Mouse (Mus musculus): ENCODE measurements around the gene Apoa5. TPM values are rescaled to one million over a fixed set of nuclear protein-coding genes. Genes with fewer than 3 reads are reported as not detected.

The Apoa5 gene
- polyA plus RNA-seq, 1 experiment from 2014 or later = not detected

DNA sequence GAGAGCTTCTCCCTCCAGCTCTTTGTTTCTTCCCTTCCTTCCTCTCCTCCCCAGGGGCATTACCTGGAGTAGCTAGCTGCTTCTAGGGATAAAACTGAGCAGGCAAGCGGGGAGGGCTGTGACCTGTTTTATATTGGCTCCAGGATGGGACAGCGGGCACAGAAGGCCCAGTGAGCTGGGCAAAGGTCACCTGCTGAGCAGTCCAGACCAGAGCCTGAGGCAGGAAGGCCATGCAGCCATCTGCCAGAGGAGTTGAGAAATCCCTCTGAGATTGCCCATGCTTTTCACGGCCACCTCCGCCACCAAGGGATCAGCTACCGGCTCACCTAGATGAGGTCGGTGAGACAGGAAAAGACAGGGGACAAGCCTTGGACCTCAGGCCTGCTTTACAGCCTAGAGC, 33.2 kb upstream of the Apoa5 start:
- 91% methylated on average over 6 of the region's 6 CpGs for WGBS
- peaks cover 5% of the 10 kb centered on the region; the same call in 1 of the 2 replicates for H3K4me1 ChIP-seq (replicated peaks; ENCODE audit: control insufficient read depth, insufficient read depth, low read length)

DNA sequence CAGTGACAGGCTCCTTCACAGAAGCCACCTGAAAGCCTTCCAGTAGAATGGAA, 33.0 kb upstream of the Apoa5 start, which contains the start of gene Apoc3:
Gene Apoc3 (minus strand): TSS at position 41 of the 53 bp plus-strand sequence.
- Histone ChIP-seq H3K4me2 (ENCODE audit: low read length) (no peak within 1 kb of the TSS), H3K4me3 (replicated peaks; ENCODE audit: low read length) (no peak within 1 kb of the TSS), H3K27ac (ENCODE audit: low read length) (no peak within 1 kb of the TSS), H3K36me3 (ENCODE audit: control insufficient read depth, insufficient read depth) (no peaks in the 10 kb centered on the region), H3K9ac (replicated peaks; ENCODE audit: low read depth, low read length) (no peak within 1 kb of the TSS), H3K27me3 (replicated peaks; ENCODE audit: control insufficient read depth, insufficient read depth, low read length) (no peaks in the 10 kb centered on the region), H3K9me3 (ENCODE audit: control insufficient read depth, low read length) (no peaks in the 10 kb centered on the region), H3K4me1 (replicated peaks; ENCODE audit: control insufficient read depth, insufficient read depth, low read length) (peaks cover 3% of the 10 kb centered on the region; the same call in 1 of the 2 replicates)
- ATAC-seq = no peak

More for the DNA sequence above, 33.2 kb upstream of the Apoa5 start:
- Histone ChIP-seq H3K9ac (replicated peaks; ENCODE audit: low read depth, low read length) (no peak overlapping the region), H3K4me3 (replicated peaks; ENCODE audit: low read length) (no peak overlapping the region), H3K36me3 (ENCODE audit: control insufficient read depth, insufficient read depth) (no peaks in the 10 kb centered on the region), H3K27me3 (replicated peaks; ENCODE audit: control insufficient read depth, insufficient read depth, low read length) (no peaks in the 10 kb centered on the region), H3K4me2 (ENCODE audit: low read length) (no peak overlapping the region), H3K9me3 (ENCODE audit: control insufficient read depth, low read length) (no peaks in the 10 kb centered on the region), H3K27ac (ENCODE audit: low read length) (no peak overlapping the region)
- no peak for ATAC-seq

GRCm38 (mm10) chr9:46235649-46236048, 32.8 kb upstream of the Apoa5 start:
- H3K4me1 ChIP-seq (replicated peaks; ENCODE audit: control insufficient read depth, insufficient read depth, low read length) = peaks cover under 1% of the 10 kb centered on the region; the same call in 1 of the 2 replicates
- no peak overlapping the region for H3K4me3 ChIP-seq (replicated peaks; ENCODE audit: low read length)
- H3K4me2 ChIP-seq (ENCODE audit: low read length) = no peak overlapping the region
- ATAC-seq = no peak
- H3K36me3 ChIP-seq (ENCODE audit: control insufficient read depth, insufficient read depth) = no peaks in the 10 kb centered on the region
- no peak overlapping the region for H3K27ac ChIP-seq (ENCODE audit: low read length)
- no peaks in the 10 kb centered on the region for H3K27me3 ChIP-seq (replicated peaks; ENCODE audit: control insufficient read depth, insufficient read depth, low read length)
- no peak overlapping the region for H3K9ac ChIP-seq (replicated peaks; ENCODE audit: low read depth, low read length)
- 63% methylated on average over 4 of the region's 4 CpGs for WGBS
- H3K9me3 ChIP-seq (ENCODE audit: control insufficient read depth, low read length) = no peaks in the 10 kb centered on the region

GRCm38 (mm10) chr9:46238850-46239249, 29.6 kb upstream of the Apoa5 start:
- no peak for ATAC-seq
- Histone ChIP-seq H3K9me3 (ENCODE audit: control insufficient read depth, low read length) (no peaks in the 10 kb centered on the region), H3K9ac (replicated peaks; ENCODE audit: low read depth, low read length) (no peak overlapping the region), H3K27ac (ENCODE audit: low read length) (no peak overlapping the region), H3K4me1 (replicated peaks; ENCODE audit: control insufficient read depth, insufficient read depth, low read length) (no peaks in the 10 kb centered on the region), H3K4me2 (ENCODE audit: low read length) (no peak overlapping the region), H3K36me3 (ENCODE audit: control insufficient read depth, insufficient read depth) (no peaks in the 10 kb centered on the region), H3K27me3 (replicated peaks; ENCODE audit: control insufficient read depth, insufficient read depth, low read length) (no peaks in the 10 kb centered on the region), H3K4me3 (replicated peaks; ENCODE audit: low read length) (no peak overlapping the region)
- whole genome bisulfite sequencing = 89% methylated on average over 7 of the region's 7 CpGs

GRCm38 (mm10) chr9:46240526-46241153, 27.8 kb upstream of the Apoa5 start, which contains the start of gene Apoa4:
TSS of gene Apoa4 (plus strand) at chr9:46240696.
- H3K36me3 ChIP-seq (ENCODE audit: control insufficient read depth, insufficient read depth) = no peaks in the 10 kb centered on the region
- no peaks in the 10 kb centered on the region for H3K4me1 ChIP-seq (replicated peaks; ENCODE audit: control insufficient read depth, insufficient read depth, low read length)
- WGBS = 65% methylated on average over 7 of the region's 7 CpGs
- H3K27me3 ChIP-seq (replicated peaks; ENCODE audit: control insufficient read depth, insufficient read depth, low read length) = no peaks in the 10 kb centered on the region
- no peak for ATAC-seq
- H3K4me2 ChIP-seq (ENCODE audit: low read length) = no peak within 1 kb of the TSS
- H3K4me3 ChIP-seq (replicated peaks; ENCODE audit: low read length) = no peak within 1 kb of the TSS
- no peaks in the 10 kb centered on the region for H3K9me3 ChIP-seq (ENCODE audit: control insufficient read depth, low read length)
- H3K27ac ChIP-seq (ENCODE audit: low read length) = no peak within 1 kb of the TSS
- no peak within 1 kb of the TSS for H3K9ac ChIP-seq (replicated peaks; ENCODE audit: low read depth, low read length)

GRCm38 (mm10) chr9:46241818-46242217, 26.6 kb upstream of the Apoa5 start:
- no peak overlapping the region for H3K27ac ChIP-seq (ENCODE audit: low read length)
- no peaks in the 10 kb centered on the region for H3K9me3 ChIP-seq (ENCODE audit: control insufficient read depth, low read length)
- H3K36me3 ChIP-seq (ENCODE audit: control insufficient read depth, insufficient read depth) = no peaks in the 10 kb centered on the region
- no peaks in the 10 kb centered on the region for H3K27me3 ChIP-seq (replicated peaks; ENCODE audit: control insufficient read depth, insufficient read depth, low read length)
- no peak overlapping the region for H3K9ac ChIP-seq (replicated peaks; ENCODE audit: low read depth, low read length)
- ATAC-seq = no peak
- no peak overlapping the region for H3K4me2 ChIP-seq (ENCODE audit: low read length)
- no peak overlapping the region for H3K4me3 ChIP-seq (replicated peaks; ENCODE audit: low read length)
- WGBS = 83% methylated on average over 2 of the region's 2 CpGs
- H3K4me1 ChIP-seq (replicated peaks; ENCODE audit: control insufficient read depth, insufficient read depth, low read length) = no peaks in the 10 kb centered on the region

GRCm38 (mm10) chr9:46243122-46243521, 25.3 kb upstream of the Apoa5 start:
- Histone ChIP-seq H3K27me3 (replicated peaks; ENCODE audit: control insufficient read depth, insufficient read depth, low read length) (no peaks in the 10 kb centered on the region), H3K4me1 (replicated peaks; ENCODE audit: control insufficient read depth, insufficient read depth, low read length) (no peaks in the 10 kb centered on the region), H3K4me3 (replicated peaks; ENCODE audit: low read length) (no peak overlapping the region), H3K9ac (replicated peaks; ENCODE audit: low read depth, low read length) (no peak overlapping the region), H3K36me3 (ENCODE audit: control insufficient read depth, insufficient read depth) (no peaks in the 10 kb centered on the region), H3K27ac (ENCODE audit: low read length) (no peak overlapping the region), H3K9me3 (ENCODE audit: control insufficient read depth, low read length) (no peaks in the 10 kb centered on the region), H3K4me2 (ENCODE audit: low read length) (no peak overlapping the region)
- no peak for ATAC-seq
- WGBS = 70% methylated on average over 4 of the region's 4 CpGs

- Histone ChIP-seq H3K27me3 (replicated peaks; ENCODE audit: control insufficient read depth, insufficient read depth, low read length) (no peaks in the 10 kb centered on the region), H3K9ac (replicated peaks; ENCODE audit: low read depth, low read length) (no peak overlapping the region), H3K4me1 (replicated peaks; ENCODE audit: control insufficient read depth, insufficient read depth, low read length) (no peaks in the 10 kb centered on the region), H3K4me2 (ENCODE audit: low read length) (no peak overlapping the region), H3K27ac (ENCODE audit: low read length) (no peak overlapping the region), H3K36me3 (ENCODE audit: control insufficient read depth, insufficient read depth) (no peaks in the 10 kb centered on the region), H3K9me3 (ENCODE audit: control insufficient read depth, low read length) (no peaks in the 10 kb centered on the region), H3K4me3 (replicated peaks; ENCODE audit: low read length) (no peak overlapping the region)
- no peak for ATAC-seq
- WGBS = 38% methylated on average over 8 of the region's 8 CpGs
These were observed 24.8 kb upstream of the Apoa5 start for GRCm38 (mm10) chr9:46243584-46243983.

DNA sequence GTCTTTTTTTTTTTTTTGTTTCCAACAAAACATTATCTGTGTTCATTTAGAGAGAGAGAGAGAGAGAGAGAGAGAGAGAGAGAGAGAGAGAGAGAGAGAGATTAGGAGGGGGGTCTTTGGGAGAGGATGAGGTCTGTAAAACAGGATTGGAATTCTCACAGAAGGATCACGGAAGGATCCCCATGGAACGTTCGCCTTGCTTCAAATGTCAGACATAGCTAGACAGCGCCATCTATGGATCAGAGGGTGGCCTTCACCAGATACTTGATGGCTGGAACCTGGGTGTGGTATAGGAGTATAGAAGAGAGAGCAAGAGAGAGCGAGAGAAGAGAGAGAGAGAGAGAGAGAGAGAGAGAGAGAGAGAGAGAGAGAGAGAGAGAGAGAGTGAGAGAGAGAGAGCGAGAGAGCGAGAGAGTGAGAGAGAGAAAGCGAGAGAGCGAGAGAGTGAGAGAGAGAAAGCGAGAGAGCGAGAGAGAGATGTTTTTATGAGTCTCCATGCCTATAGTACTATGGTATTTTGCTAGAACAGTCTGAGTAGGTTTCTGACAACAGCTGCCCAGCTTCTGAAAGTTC, 21.6 kb upstream of the Apoa5 start:
- Histone ChIP-seq H3K9ac (replicated peaks; ENCODE audit: low read depth, low read length) (no peak overlapping the region), H3K4me1 (replicated peaks; ENCODE audit: control insufficient read depth, insufficient read depth, low read length) (no peaks in the 10 kb centered on the region), H3K27me3 (replicated peaks; ENCODE audit: control insufficient read depth, insufficient read depth, low read length) (no peaks in the 10 kb centered on the region), H3K36me3 (ENCODE audit: control insufficient read depth, insufficient read depth) (no peaks in the 10 kb centered on the region), H3K4me3 (replicated peaks; ENCODE audit: low read length) (no peak overlapping the region), H3K27ac (ENCODE audit: low read length) (no peak overlapping the region), H3K9me3 (ENCODE audit: control insufficient read depth, low read length) (no peaks in the 10 kb centered on the region), H3K4me2 (ENCODE audit: low read length) (no peak overlapping the region)
- WGBS = 24% methylated on average over 10 of the region's 11 CpGs
- ATAC-seq = peak; percentile 83

DNA sequence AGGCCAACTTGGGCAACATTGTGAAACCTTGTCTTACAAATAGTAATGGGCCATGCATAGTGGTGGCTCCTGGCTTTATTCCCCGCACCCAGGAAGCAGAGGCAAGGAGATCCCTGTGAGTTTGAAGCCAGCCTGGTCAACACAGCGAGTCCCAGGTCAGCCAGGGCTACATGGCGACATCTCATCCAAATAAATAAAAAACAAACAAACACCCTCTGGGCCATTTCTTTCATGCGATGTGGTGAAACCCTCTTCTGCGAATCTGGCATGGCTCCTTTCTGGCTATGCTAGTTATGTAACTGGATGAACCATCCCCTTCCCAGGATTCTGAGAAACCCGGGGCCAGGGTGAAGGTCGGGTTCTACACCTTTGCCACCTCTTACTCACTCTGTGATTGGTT, 12.3 kb upstream of the Apoa5 start:
- ATAC-seq = no peak

More for the DNA sequence above, 12.3 kb upstream of the Apoa5 start:
- no peaks in the 10 kb centered on the region for H3K4me1 ChIP-seq (replicated peaks; ENCODE audit: control insufficient read depth, insufficient read depth, low read length)
- no peaks in the 10 kb centered on the region for H3K27me3 ChIP-seq (replicated peaks; ENCODE audit: control insufficient read depth, insufficient read depth, low read length)
- H3K9me3 ChIP-seq (ENCODE audit: control insufficient read depth, low read length) = no peaks in the 10 kb centered on the region
- no peak overlapping the region for H3K4me3 ChIP-seq (replicated peaks; ENCODE audit: low read length)
- no peak overlapping the region for H3K4me2 ChIP-seq (ENCODE audit: low read length)
- H3K9ac ChIP-seq (replicated peaks; ENCODE audit: low read depth, low read length) = no peak overlapping the region
- no peak overlapping the region for H3K27ac ChIP-seq (ENCODE audit: low read length)
- 92% methylated on average over 7 of the region's 7 CpGs for WGBS
- H3K36me3 ChIP-seq (ENCODE audit: control insufficient read depth, insufficient read depth) = no peaks in the 10 kb centered on the region

All from forebrain, embryonic 16.5 days (tissue).